Mouse (Mus musculus) limb, embryonic 14.5 days (tissue): Measurements from ENCODE around the gene Mcoln2. TPM values are rescaled to one million over a fixed set of nuclear protein-coding genes. Genes with fewer than 3 reads are reported as not detected.

Experiments used
- ATAC-seq: fragments of 200-750 bp; cut with Nextera tagmentation; 2 replicates; pipeline ENCODE4 v1.8.0; 2017; ENCODE audit warnings: low read depth, moderate number of reproducible peaks, moderate TSS enrichment; ENCODE audit not compliant: low FRiP score
- DNase-seq: peaks from one replicate; pipeline ENCODE4 v3.0.0-alpha.2; 2015; ENCODE audit warnings: low spot score
- H3K27ac ChIP-seq: fragments of 300-500 bp; sonication (generic); replicated peaks from 2 replicates; pipeline ENCODE4 v1.5.1; 2014; ENCODE audit warnings: low read depth, mild to moderate bottlenecking, low read length, moderate library complexity, mixed read lengths
- H3K27me3 ChIP-seq: fragments of 300-500 bp; sonication (generic); 2 replicates; pipeline ENCODE4 v1.6.1; 2014; ENCODE audit warnings: low read length, mixed read lengths; ENCODE audit not compliant: control insufficient read depth, insufficient read depth
- H3K36me3 ChIP-seq: fragments of 300-500 bp; sonication (generic); 2 replicates; pipeline ENCODE4 v1.6.1; 2014; ENCODE audit warnings: mild to moderate bottlenecking, low read length, moderate library complexity, mixed read lengths; ENCODE audit not compliant: control insufficient read depth, insufficient read depth
- H3K4me1 ChIP-seq: fragments of 300-500 bp; sonication (generic); 2 replicates; pipeline ENCODE4 v1.6.1; 2014; ENCODE audit warnings: antibody characterized with exemption, low read length, mixed read lengths; ENCODE audit not compliant: control insufficient read depth, insufficient read depth
- H3K4me2 ChIP-seq: fragments of 300-500 bp; sonication (generic); replicated peaks from 2 replicates; pipeline ENCODE4 v1.6.1; 2014; ENCODE audit warnings: low read depth, mild to moderate bottlenecking, low read length, moderate library complexity; ENCODE audit not compliant: severe bottlenecking
- H3K4me3 ChIP-seq: fragments of 300-500 bp; sonication (generic); replicated peaks from 2 replicates; pipeline ENCODE4 v1.5.1; 2014; ENCODE audit warnings: low read length
- H3K9ac ChIP-seq: fragments of 300-500 bp; sonication (generic); 2 replicates; pipeline ENCODE4 v1.6.1; 2014; ENCODE audit warnings: mild to moderate bottlenecking, low read depth, low read length, moderate library complexity; ENCODE audit not compliant: severe bottlenecking
- H3K9me3 ChIP-seq: fragments of 300-500 bp; sonication (generic); 2 replicates; pipeline ENCODE4 v1.6.1; 2016; ENCODE audit warnings: low read length; ENCODE audit not compliant: control insufficient read depth
- POLR2A ChIP-seq: fragments of 200-500 bp; IDR thresholded peaks from 2 replicates; pipeline ENCODE4 v1.8.0; 2012; ENCODE audit warnings: inconsistent platforms, mild to moderate bottlenecking, moderate library complexity, borderline replicate concordance; ENCODE audit not compliant: insufficient read depth, insufficient read length; ENCODE audit errors: extremely low read depth
- WGBS: fragments of 180-500 bp; shearing (Covaris S2); extraction: QIAGEN DNeasy Blood & Tissue Kit; methylation state at CpG from one replicate; pipeline ENCODE4 v1.1.7; 2014; 5-methylcytosine and 5-hydroxymethylcytosine counted together
- polyA plus RNA-seq, 2 experiments: library from polyadenylated mRNA; depleted of rRNA in 1 of 2; stranded (reverse) in 1 of 2; unstranded in 1 of 2; fragments of >200 nt; fragmentation: Nextera tagmentation in 1 of 2; extraction: Ambion mirVana in 1 of 2; gene quantifications; 2 replicates each; pipeline versions ENCODE4 v1.2.1 to v1.2.3; 2012 to 2014

Mcoln2 gene
- polyA plus RNA-seq, 2 experiments, result 2.0 to 3.6 TPM

DNA sequence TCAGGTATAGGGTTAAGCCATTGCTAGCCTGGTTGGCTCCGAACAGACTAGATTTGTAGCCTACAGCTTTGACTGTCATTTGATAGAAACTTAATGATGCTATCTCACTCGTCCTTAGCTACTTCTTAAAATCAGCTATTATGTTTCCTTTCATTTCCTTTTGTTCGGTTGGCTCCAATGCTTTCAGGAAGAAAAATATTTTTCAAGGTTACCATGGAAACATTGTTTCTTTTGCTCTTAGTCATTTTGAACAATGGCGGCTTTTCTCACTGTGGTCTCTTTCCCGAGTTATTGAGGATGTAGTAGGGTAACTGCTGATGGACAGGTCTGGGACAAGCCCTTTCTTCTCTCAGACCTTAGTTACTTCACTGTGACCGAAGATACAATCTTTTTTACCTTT is 46.7 kb downstream of the Mcoln2 start:
- Histone ChIP-seq H3K27ac (no peak overlapping the region), H3K27me3 (no peaks in the 10 kb centered on the region), H3K4me1 (no peaks in the 10 kb centered on the region), H3K36me3 (no peaks in the 10 kb centered on the region), H3K9me3 (no peaks in the 10 kb centered on the region), H3K4me2 (no peak overlapping the region), H3K4me3 (no peak overlapping the region), H3K9ac (no peak overlapping the region)
- no peak for TF ChIP-seq POLR2A
- 75% methylated on average over 6 of the region's 6 CpGs for WGBS
- ATAC-seq (no peak), DNase-seq (no peak)

DNA sequence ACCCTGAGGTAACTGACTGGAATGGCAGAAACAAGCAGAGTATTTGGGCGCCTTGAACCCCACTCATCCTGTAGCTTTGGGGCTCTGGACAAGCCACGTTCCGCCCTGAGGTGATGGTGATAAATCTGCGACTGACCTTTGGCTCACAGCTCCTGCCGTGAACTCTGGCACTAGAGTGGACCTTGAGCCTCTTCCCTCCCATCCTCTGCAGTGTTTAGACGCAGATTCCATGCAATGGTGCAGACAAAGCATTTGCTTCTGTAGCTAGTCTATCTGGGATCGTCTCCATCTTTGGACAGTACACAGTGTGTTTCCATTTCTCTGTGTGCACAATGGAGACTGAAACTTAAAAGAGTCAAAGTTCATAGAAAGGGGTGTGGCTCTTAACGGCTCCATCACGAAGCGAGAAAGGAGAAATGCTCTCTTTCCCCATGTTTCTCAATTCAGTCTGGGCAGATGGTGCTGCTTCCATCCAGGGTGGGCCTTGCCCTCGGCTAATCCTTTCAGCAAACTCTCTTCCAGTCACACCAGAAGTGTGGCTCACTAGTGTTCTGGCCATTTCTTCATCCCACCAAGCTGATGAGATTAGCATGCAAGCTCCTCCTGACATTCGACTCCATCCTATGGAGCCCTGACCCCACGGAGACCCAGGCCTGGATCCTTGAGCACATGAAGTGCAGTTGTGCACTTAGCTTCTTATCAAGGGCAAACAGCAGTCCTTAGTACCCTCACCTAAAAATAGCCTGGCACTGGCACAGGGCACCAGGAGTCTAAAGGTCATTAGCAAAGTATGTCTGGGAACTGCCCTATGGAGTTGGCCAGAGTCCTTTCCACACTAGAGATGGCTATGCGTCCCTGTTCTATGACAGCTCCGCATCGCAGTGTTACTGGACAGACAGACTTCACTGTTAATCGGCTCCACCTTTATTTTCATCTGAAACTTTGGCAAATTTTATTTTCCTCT is 47.4 kb downstream of the Mcoln2 start:
- ATAC-seq, result no peak
- H3K4me3 ChIP-seq, result no peak overlapping the region
- WGBS, result 81% methylated on average over 17 of the region's 17 CpGs

GRCm38 (mm10) chr3:146197785-146198184 is 48.2 kb downstream of the Mcoln2 start:
- no peak for TF ChIP-seq POLR2A
- Histone ChIP-seq H3K27me3 (no peaks in the 10 kb centered on the region), H3K36me3 (no peaks in the 10 kb centered on the region), H3K4me3 (no peak overlapping the region), H3K9me3 (no peaks in the 10 kb centered on the region), H3K4me2 (no peak overlapping the region), H3K4me1 (no peaks in the 10 kb centered on the region), H3K27ac (no peak overlapping the region), H3K9ac (no peak overlapping the region)
- WGBS, result 81% methylated on average over 12 of the region's 12 CpGs
- DNase-seq (no peak), ATAC-seq (no peak)

More for the DNA sequence above, 47.4 kb downstream of the Mcoln2 start:
- Histone ChIP-seq H3K4me1 (no peaks in the 10 kb centered on the region), H3K9me3 (no peaks in the 10 kb centered on the region), H3K27ac (no peak overlapping the region), H3K9ac (no peak overlapping the region), H3K4me2 (no peak overlapping the region), H3K27me3 (no peaks in the 10 kb centered on the region), H3K36me3 (no peaks in the 10 kb centered on the region)
- no peak for DNase-seq
- TF ChIP-seq POLR2A, result no peak

DNA sequence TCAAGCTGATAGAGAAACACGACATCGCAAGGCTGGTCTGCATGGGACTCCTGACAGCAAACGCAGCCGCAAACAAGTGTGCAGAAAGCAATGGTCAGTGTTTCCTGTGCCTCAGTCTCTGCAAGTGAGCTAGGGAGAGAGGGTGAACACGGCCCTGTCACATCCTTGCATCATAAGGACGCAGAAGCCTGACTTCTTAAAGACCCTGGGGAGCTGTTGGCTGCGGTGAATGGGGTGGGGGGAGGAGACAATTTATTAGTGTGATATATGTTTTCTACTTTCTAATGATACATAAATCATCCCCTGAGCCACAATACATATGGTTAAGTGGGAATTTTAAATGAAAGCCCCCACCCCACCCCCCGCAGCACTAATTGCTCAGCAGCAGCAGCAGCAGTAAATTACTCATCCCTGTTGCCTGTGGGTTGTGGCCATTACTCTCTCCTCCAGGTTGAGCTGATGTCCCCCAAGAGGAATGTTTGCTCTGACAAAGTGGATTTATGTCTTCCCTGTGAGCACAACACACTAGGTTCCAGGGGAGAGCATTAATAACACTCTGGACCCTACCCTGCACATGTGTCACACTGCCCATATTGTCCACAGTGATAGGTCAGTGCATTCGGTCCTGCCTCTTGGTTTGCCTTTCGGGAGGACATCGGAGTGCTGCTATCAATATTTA is 49.3 kb downstream of the Mcoln2 start:
- ATAC-seq, result no peak
- no peaks in the 10 kb centered on the region for H3K9me3 ChIP-seq
- no peak for TF ChIP-seq POLR2A
- H3K27ac ChIP-seq, result no peak overlapping the region
- no peaks in the 10 kb centered on the region for H3K27me3 ChIP-seq
- no peaks in the 10 kb centered on the region for H3K36me3 ChIP-seq
- no peak for DNase-seq
- H3K9ac ChIP-seq, result no peak overlapping the region
- 64% methylated on average over 11 of the region's 11 CpGs for WGBS
- H3K4me2 ChIP-seq, result no peak overlapping the region
- no peak overlapping the region for H3K4me3 ChIP-seq
- H3K4me1 ChIP-seq, result no peaks in the 10 kb centered on the region

GRCm38 (mm10) chr3:146199486-146199885 is 49.9 kb downstream of the Mcoln2 start:
- no peak for TF ChIP-seq POLR2A
- Histone ChIP-seq H3K36me3 (no peaks in the 10 kb centered on the region), H3K9me3 (no peaks in the 10 kb centered on the region), H3K4me2 (no peak overlapping the region), H3K4me3 (no peak overlapping the region), H3K9ac (no peak overlapping the region), H3K27me3 (no peaks in the 10 kb centered on the region), H3K4me1 (no peaks in the 10 kb centered on the region), H3K27ac (no peak overlapping the region)
- WGBS, result 66% methylated on average over 3 of the region's 3 CpGs
- ATAC-seq (no peak), DNase-seq (no peak)
